Mouse (Mus musculus): Measurements from ENCODE around the gene Zbtb46.
"Not testable (repeated sequence)": the region's sequence is repeated elsewhere in the genome, so short reads cannot be mapped to it uniquely, and the experiment has no call there.

Gene Zbtb46

DNA sequence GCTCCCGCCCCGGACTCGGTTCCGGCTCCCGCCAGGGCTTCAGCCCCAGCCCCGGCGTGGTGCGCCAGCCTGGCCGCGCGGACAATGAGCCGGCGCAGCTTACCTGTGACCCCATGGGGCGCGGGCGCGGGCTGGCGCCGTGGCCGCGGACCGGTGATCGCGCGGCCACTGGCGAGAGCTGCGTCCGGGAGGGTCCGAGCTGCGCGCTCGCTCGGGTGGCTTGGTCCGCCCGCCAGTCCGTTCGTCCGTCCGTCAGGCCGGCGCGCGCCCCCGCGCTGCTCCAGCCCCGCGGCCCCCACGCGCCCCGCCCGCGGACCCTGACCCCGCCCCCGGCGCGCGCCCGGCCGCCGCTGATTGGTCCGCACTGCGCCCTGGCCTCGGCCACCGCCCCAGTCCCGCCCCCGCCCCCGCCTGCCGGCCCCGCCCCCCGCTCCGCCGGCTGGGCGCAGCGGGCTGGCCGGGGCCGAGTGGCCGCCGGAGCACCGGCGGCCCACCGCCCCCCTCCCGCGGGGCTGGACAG lies at the start of gene Zbtb46:
TSS of gene Zbtb46 (minus strand) at position 274 of the 520 bp plus-strand sequence.
- no peak for DNase-seq (ENCODE audit: extremely low read depth, low read depth)

- DNase-seq (ENCODE audit: extremely low read depth, low read depth), result no peak
Observed at GRCm38 (mm10) chr2:181498644-181499043, 39.4 kb upstream of the Zbtb46 start.

DNA sequence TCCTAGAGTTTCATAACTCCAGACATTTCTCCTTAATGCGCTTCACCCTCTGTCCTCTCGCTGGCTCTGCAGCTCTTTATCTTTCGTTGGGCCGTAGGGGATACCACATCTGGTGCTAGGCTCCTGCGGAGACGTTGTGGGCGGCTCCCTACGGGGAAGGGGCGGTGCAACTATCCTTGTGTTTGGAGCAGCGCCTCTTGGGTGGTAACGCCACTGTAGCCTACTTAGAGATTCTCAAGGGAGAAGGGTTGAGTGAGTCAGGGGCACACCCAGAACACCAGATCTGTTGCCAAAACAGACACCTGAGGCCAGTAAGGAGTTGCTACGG lies 38.3 kb upstream of the Zbtb46 start:
- peak; percentile 74 for DNase-seq (ENCODE audit: extremely low read depth, low read depth)

- peak; percentile 97 for DNase-seq (ENCODE audit: extremely low read depth, low read depth)
Observed at GRCm38 (mm10) chr2:181496831-181497547, 37.8 kb upstream of the Zbtb46 start, which contains the start of gene Tpd52l2. Gene Tpd52l2 (plus strand): TSS chr2:181497142.

GRCm38 (mm10) chr2:181496281-181496680 lies 37.1 kb upstream of the Zbtb46 start:
- peak; percentile 62 for DNase-seq (ENCODE audit: extremely low read depth, low read depth)

GRCm38 (mm10) chr2:181495845-181496244 lies 36.6 kb upstream of the Zbtb46 start:
- DNase-seq (ENCODE audit: extremely low read depth, low read depth), result not testable (repeated sequence)

DNA sequence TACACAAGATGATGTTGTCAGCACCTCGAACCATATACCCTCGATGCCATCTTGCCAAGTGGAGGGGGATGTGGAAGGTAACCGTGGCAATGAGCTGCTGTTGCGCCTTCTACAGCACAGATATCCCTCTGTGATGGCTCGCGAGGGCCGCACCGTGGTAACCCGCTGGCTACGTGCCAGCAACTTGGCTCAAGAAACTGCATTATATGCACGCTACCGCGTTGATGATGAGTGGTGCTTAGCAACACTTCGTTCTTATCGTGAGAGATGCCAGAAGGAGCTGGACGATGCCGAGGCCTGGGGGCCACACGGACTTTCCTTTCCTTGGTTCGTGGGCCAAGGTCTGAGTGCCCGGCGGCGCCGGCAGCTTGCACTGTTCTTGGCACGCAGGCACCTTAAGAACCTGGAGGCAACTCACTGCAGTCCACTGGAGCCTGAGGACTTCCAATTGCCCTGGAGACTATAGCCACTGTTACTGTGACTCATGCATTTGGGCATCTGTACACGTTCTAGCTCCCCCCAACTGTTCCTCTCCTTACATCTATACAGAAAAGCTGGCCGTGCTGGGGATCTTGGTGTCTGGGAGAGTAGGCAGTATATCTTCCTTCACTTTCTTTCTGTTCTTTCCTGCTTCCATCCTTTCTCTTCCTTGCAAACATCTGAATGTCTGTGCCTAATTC lies 35.2 kb upstream of the Zbtb46 start:
- DNase-seq (ENCODE audit: extremely low read depth, low read depth), result no peak

DNA sequence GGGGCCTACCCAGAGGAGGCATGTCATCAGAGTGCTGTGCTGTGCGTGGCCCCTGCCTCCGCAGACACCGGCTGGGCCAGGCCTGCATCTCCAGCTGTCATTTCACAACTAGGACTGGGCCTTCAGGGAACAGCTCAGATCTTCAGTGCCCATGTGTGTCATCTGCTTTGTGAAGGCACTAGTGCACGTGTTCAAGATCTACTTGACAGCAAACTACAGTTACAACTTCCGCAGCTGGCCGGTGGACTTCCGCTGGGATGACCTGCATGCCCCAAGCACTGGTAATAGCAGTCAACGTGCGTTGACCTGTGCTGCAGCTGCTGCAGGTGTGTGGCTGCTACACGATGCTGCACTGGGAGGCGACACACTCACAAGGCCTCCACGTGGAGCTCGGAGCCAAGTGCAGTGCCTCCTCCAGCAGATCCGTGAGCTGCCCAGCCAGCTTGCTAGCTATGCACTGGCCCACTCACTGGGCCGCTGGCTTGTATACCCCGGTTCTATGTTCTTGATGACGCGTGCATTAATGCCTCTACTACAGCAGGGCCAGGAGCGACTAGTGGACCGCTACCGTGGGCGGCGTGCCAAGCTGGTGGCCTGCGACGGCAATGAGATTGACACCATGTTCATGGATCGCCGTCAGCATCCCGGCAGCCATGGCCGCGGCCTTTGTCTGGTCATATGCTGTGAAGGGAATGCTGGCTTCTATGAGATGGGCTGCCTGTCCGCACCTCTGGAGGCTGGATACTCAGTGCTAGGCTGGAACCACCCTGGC lies 34.1 kb upstream of the Zbtb46 start, which contains the start of gene Abhd16b:
TSS of gene Abhd16b (plus strand) at position 51 of the 772 bp plus-strand sequence.
- DNase-seq (ENCODE audit: extremely low read depth, low read depth), result no peak

- peak; percentile 59 for DNase-seq (ENCODE audit: extremely low read depth, low read depth)
Observed at GRCm38 (mm10) chr2:181492206-181492605, 33.0 kb upstream of the Zbtb46 start.

- DNase-seq (ENCODE audit: extremely low read depth, low read depth), result peak; percentile 57
Observed at GRCm38 (mm10) chr2:181491432-181492205, 32.4 kb upstream of the Zbtb46 start.

- DNase-seq (ENCODE audit: extremely low read depth, low read depth), result no peak
Observed at GRCm38 (mm10) chr2:181487338-181488277, 28.4 kb upstream of the Zbtb46 start.

DNA sequence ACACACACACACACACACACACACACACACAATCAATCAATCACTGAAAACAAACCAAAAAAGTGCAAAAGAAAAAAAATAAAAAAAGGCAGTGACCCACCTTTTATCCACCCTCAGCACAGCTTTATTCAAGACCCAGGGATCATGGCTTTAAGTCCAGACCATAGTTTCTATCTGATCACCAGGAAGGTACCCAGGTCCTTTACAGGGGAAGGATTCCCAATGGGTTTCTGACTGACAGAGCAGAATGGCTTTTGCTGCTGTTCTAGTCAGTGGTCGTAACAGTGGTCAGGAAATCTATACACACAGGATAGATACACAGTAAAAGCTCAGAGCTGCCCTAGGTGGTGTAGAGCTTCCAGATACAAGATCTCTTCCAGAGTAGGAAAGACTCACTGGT lies 26.5 kb upstream of the Zbtb46 start:
- no peak for DNase-seq (ENCODE audit: extremely low read depth, low read depth)

GRCm38 (mm10) chr2:181484456-181485233 lies 25.4 kb upstream of the Zbtb46 start:
- DNase-seq (ENCODE audit: extremely low read depth, low read depth), result no peak

- DNase-seq (ENCODE audit: extremely low read depth, low read depth), result no peak
Observed at GRCm38 (mm10) chr2:181483562-181484318, 24.5 kb upstream of the Zbtb46 start.

DNA sequence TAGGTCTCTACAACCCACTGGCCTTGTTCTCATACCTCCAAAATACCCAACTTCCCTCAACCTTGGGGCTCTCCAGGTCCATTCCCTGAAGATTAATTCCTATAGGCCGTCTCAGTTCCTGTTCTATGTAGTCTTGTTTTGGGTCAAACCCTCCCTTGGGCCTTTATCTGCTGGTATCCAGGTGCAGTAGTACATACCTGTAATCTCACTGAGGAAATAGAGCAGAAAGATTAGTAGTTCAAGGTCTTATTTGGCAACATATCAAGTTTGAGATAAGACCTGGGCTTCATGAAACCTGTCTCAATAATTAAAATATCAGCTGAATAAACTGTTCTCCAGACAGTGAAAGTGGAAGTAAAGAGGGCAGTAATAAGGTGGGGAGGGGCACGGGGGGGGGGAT lies 23.9 kb upstream of the Zbtb46 start:
- no peak for DNase-seq (ENCODE audit: extremely low read depth, low read depth)

DNA sequence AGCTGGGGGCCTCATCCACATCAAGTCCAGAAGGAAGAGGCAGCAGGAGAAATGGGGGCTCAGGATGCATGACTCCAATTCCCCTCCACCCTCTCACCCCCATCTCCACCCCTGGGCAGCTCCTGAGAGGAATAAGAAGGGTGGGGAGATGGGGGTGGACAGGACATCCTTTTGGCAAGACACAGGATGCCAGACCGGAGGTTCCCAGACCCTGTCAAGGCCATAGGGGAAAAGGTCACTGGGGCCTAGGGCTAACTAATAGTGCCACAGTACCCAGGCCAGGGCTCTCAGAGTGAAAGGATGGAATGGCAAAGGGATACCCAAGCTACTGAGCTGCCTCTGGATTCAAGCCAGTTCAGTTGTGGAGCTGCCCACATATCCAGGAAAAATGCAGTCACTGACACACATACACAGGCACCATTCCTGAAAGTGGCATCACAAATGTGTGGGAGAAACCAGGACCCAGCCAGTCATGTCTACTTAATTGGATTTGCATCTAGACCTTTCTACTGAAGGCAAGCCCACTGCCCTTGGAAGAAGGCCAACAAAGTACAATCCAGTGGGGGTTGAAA lies 13.1 kb upstream of the Zbtb46 start:
- DNase-seq (ENCODE audit: extremely low read depth, low read depth), result no peak

DNA sequence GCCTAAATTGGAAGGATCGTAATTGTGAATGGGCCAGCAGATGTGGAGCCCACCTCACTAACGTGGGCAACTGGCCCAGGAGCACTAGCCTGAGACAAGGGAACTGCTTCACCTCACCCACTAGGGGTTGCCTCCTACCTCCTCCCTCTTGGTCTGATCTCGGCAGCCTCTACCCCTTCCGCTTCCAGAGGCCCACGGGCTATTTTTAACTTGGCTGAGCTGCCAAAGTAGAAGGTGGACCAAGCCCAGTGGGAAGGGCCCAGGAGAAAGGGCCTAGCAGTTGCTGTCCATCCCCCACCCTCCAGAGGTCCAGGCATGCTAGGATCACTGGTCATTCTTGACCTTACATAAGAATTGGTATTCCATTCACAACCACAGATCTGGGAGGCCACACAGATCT lies 12.0 kb upstream of the Zbtb46 start:
- no peak for DNase-seq (ENCODE audit: extremely low read depth, low read depth)

DNA sequence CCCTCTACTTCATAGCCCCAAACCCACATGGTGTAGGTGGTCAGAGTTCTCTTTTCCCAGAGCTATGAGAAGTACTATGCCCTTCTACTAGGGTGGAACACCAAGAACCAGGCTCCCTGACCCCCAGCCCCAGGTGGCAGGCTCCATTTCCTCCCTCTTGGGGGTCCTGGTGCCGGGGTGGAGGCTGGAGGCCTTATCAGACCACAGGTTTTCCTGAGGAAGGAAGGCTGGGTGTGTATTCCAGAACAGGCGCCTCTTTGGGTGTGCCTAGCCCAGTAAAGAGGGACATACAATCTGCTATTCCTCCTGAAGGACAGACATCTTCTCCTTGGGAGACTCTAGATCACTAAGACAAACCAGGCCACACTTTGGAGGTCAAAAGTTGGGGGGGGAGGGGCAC lies 11.1 kb upstream of the Zbtb46 start:
- no peak for DNase-seq (ENCODE audit: extremely low read depth, low read depth)
